Mouse (Mus musculus) E14TG2a.4 (cell line): Measurements from ENCODE around the gene H2-Q6.
"Not testable (repeated sequence)": the region's sequence is repeated elsewhere in the genome, so short reads cannot be mapped to it uniquely, and the experiment has no call there.

Source experiments
- CTCF ChIP-seq: conservative IDR thresholded peaks from 2 replicates; pipeline ENCODE4 v1.5.1; 2014; ENCODE audit warnings: low read length
- NANOG ChIP-seq: IDR thresholded peaks from 2 replicates; pipeline ENCODE4 v1.6.1; 2014; ENCODE audit warnings: borderline replicate concordance, low read length, mixed read lengths
- POU5F1 ChIP-seq: IDR thresholded peaks from 2 replicates; pipeline ENCODE4 v1.6.1; 2014; ENCODE audit warnings: low read length, borderline replicate concordance

DNA sequence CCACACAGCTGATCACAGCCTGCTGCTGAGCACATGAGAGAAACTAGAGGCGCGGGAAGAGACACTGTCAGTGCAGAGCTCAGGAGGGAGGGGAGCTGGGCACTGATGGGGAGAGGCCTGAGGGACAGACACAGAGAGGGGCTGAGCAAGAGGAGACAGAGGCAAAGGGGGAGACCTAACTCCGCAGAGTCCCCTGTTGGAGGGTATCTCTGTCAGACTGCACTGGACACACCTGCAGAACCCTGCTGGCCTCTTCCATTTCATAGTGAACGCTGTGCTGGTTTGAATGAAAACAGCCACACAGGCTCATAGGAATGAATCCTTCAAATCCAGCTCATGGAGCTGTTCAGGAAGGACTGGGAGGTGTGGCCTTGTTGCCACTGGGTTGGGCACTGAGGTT lies 3.3 kb upstream of the H2-Q6 start:
- TF ChIP-seq CTCF, POU5F1, NANOG: not testable (repeated sequence)
